Mouse (Mus musculus): ENCODE results near the gene Atg10. TPM values are rescaled to one million over a fixed set of nuclear protein-coding genes. Genes with fewer than 3 reads are reported as not detected.

Gene Atg10
- polyA plus RNA-seq, 1 experiment from 2014 or later, result 29.1 TPM

DNA sequence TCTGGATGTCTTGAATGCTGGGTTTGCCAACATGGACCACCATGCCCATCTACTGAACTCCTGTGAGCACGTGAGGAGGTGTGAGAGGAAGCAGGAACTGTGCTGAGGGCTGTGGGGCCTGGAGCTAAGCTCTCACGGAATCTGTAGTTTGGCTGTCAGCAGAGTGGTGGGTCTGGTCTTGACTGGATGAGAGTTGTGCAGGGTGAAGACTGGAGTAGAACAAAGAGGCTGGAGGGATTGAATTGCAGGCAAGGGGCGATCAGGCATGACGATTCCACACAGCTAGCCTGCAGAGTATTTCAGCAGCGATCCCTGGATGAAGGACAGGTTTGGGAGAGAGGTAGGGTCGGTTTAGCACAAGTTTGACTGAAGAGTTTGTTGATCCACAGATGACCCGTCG is 10.8 kb downstream of the Atg10 start:
- H3K4me2 ChIP-seq, result no peak overlapping the region
- whole genome bisulfite sequencing, result 80% methylated on average over 8 of the region's 8 CpGs
- H3K4me3 ChIP-seq, result no peak overlapping the region
- no peaks in the 10 kb centered on the region for H3K27me3 ChIP-seq
- H3K27ac ChIP-seq, result no peak overlapping the region
- no peak for ATAC-seq (replicated peaks; ENCODE audit: insufficient number of reproducible peaks, insufficient read depth, low FRiP score, low read depth)
- H3K4me1 ChIP-seq (replicated peaks), result no peaks in the 10 kb centered on the region
- no peak overlapping the region for H3K9ac ChIP-seq
- no peaks in the 10 kb centered on the region for H3K36me3 ChIP-seq
- no peaks in the 10 kb centered on the region for H3K9me3 ChIP-seq (replicated peaks)

DNA sequence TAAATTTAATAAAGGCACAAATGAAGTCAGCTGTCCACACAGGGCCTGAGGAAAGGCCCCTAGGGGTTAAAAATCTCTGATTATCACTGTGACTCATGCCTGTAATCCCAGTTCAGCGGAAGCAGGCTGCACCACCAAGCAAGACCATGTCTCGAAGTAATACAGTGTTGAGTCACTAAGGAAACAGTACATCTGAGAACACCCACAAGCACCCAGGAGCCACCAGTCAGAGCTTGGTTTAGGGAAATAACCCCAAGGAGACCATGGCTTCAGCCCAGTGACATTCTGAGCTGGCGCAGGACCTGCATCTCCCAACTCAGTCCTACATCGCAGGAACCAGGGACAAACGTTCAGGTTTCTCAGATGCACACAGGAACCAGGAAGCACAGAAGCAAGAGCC is 17.5 kb downstream of the Atg10 start:
- no peaks in the 10 kb centered on the region for H3K4me1 ChIP-seq (replicated peaks)
- H3K27ac ChIP-seq, result no peak overlapping the region
- WGBS, result 70% methylated on average over 5 of the region's 5 CpGs
- no peaks in the 10 kb centered on the region for H3K27me3 ChIP-seq
- ATAC-seq (replicated peaks; ENCODE audit: insufficient number of reproducible peaks, insufficient read depth, low FRiP score, low read depth), result no peak
- H3K36me3 ChIP-seq, result no peaks in the 10 kb centered on the region
- no peak overlapping the region for H3K9ac ChIP-seq
- H3K4me3 ChIP-seq, result no peak overlapping the region
- no peaks in the 10 kb centered on the region for H3K9me3 ChIP-seq (replicated peaks)
- no peak overlapping the region for H3K4me2 ChIP-seq

DNA sequence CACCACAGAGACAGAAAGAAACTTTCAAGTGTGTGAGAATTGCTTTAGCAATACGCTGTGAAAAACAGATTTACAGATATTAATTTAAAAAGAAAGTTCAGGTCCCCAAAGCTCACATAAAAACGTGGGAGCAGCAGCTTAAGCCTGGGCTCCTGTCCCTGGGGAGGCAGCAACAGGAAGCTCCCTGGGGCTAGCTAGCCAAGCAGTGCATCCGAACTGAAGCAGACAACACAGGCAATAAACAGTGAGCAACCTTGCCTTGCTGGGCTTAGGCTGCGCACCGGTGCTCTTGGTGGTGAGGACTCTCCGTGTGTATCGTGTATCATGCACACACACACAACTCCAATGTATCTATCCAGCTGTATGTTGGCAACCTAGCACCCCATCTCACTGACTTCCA is 21.2 kb downstream of the Atg10 start:
- Histone ChIP-seq H3K4me2 (no peak overlapping the region), H3K4me1 (replicated peaks) (no peaks in the 10 kb centered on the region), H3K27me3 (no peaks in the 10 kb centered on the region), H3K36me3 (no peaks in the 10 kb centered on the region; the same call in 1 of the 2 replicates), H3K9ac (no peak overlapping the region), H3K4me3 (no peak overlapping the region), H3K27ac (no peak overlapping the region), H3K9me3 (replicated peaks) (no peaks in the 10 kb centered on the region)
- 74% methylated on average over 7 of the region's 7 CpGs for WGBS
- no peak for ATAC-seq (replicated peaks; ENCODE audit: insufficient number of reproducible peaks, insufficient read depth, low FRiP score, low read depth)

DNA sequence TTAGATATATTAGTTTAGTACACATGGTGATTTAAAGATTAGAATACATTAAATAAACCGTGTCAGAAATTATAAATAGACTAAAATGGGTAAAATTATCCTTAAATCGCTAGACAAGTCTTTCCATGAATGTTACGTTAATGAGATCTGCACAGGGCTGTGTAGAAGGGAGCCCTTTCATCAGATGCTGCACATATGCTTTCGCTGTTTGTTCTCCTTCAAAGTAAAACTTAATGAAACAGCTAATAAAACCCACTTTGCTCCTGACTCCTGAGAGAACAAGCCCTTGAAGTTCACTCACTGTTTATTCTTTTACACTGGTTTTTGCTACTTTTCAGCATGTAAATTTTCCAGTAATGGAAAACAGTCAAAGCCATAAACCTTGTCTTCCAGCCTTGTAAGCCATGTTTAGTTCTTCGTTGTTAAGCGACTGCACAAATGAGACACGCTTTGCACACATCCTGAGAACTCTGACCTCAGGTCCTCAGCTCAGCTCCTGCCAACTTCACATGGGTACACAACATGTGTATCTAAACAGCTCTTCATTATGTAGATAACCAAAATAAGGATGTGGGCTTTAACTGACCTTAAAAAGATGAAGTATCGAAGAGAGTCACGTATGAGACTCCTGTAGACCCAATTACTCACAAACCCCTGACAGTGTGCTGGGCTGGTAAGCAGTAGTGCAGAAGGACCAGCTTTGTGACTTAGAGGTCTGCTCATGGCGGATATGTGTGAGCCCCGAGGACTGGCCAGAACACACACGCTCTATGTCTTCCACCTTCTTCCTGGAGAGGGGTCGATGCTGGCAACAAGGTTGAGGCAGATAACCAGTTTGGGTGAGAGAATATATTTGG is 36.2 kb downstream of the Atg10 start:
- H3K9me3 ChIP-seq (replicated peaks), result no peaks in the 10 kb centered on the region
- no peak for ATAC-seq (replicated peaks; ENCODE audit: insufficient number of reproducible peaks, insufficient read depth, low FRiP score, low read depth)
- no peak overlapping the region for H3K4me2 ChIP-seq
- H3K9ac ChIP-seq, result no peak overlapping the region
- no peaks in the 10 kb centered on the region for H3K36me3 ChIP-seq
- WGBS, result 83% methylated on average over 13 of the region's 13 CpGs
- no peak overlapping the region for H3K4me3 ChIP-seq
- no peaks in the 10 kb centered on the region for H3K4me1 ChIP-seq (replicated peaks)
- H3K27me3 ChIP-seq, result no peaks in the 10 kb centered on the region
- no peak overlapping the region for H3K27ac ChIP-seq

DNA sequence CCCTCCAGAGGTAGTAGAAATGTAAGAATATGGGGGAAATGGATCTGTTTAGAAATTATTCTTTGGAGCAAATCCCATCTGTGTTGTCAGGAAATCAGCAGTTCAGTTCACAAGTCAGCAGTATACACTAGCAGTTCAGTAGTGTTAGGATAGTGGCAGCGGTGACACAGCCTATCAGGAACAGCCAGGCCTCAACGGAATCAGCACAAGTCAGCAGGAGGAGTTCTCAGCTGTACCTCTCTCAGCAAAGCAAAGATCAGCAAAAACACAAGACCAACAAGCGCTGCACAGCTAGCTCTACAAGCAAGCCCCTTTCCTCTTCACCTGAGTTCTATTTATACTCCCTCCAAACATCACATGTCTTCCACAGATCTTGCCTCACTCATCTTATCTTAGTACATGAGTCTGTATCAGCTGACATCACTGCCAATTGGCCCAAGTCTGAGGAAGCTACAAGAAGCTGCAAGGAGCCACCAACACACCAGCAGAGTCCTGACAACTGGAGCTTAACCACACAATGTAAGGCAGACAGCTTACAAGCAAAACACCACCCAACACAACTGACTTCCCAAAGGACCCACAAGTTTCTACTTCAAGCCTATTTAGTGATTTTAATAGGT is 38.4 kb downstream of the Atg10 start:
- Histone ChIP-seq H3K9ac (no peak overlapping the region), H3K9me3 (replicated peaks) (no peaks in the 10 kb centered on the region), H3K27me3 (no peaks in the 10 kb centered on the region), H3K4me2 (no peak overlapping the region), H3K27ac (no peak overlapping the region), H3K36me3 (no peaks in the 10 kb centered on the region), H3K4me1 (replicated peaks) (no peaks in the 10 kb centered on the region), H3K4me3 (no peak overlapping the region)
- no peak for ATAC-seq (replicated peaks; ENCODE audit: insufficient number of reproducible peaks, insufficient read depth, low FRiP score, low read depth)
- 62% methylated on average over 3 of the region's 3 CpGs for WGBS

DNA sequence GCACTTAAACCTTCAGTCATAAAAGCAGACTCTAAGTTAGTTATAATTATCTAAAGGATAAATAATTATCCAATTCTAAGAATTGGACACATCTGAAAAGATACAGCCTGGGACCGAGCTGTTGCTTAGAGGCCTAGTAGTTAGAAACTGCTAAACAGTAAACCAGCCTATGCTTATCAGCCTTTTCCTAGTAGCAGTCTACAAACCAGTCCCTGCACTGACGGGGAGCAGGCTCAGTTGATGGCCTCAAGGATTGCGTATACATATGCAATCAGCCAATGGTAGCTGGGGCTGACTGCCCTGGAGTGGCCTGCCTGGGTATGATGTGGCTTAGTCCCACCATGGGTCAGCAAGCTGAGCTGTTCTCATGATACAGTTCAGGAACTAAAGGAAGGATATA is 39.5 kb downstream of the Atg10 start:
- WGBS, result 74% methylated on average over 3 of the region's 3 CpGs
- Histone ChIP-seq H3K9ac (no peak overlapping the region), H3K27ac (no peak overlapping the region), H3K9me3 (replicated peaks) (no peaks in the 10 kb centered on the region), H3K4me3 (no peak overlapping the region), H3K36me3 (no peaks in the 10 kb centered on the region), H3K4me2 (no peak overlapping the region), H3K4me1 (replicated peaks) (no peaks in the 10 kb centered on the region), H3K27me3 (no peaks in the 10 kb centered on the region)
- ATAC-seq (replicated peaks; ENCODE audit: insufficient number of reproducible peaks, insufficient read depth, low FRiP score, low read depth), result no peak

DNA sequence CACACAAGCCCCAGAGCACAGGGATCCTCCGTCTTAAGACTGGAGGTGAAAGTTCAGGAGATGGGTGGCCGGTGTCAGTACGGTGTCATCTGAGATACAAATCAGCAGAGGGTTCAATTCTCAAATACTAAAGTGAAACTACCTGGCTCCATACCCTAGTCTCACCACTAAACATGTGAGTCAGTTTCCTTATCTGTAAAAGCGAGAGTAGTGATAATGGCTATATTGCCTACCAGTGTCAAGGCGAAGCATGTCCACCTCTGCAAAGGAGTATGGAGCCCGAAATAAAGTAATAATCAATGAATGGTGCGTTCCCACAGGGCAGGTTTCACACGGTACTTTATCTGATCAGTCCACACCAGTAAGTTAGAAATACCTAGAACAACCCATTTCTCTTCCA is 43.4 kb downstream of the Atg10 start:
- ATAC-seq (replicated peaks; ENCODE audit: insufficient number of reproducible peaks, insufficient read depth, low FRiP score, low read depth), result no peak
- Histone ChIP-seq H3K27ac (no peak overlapping the region), H3K4me3 (no peak overlapping the region), H3K4me1 (replicated peaks) (no peaks in the 10 kb centered on the region), H3K36me3 (no peaks in the 10 kb centered on the region), H3K9me3 (replicated peaks) (no peaks in the 10 kb centered on the region), H3K9ac (no peak overlapping the region), H3K27me3 (no peaks in the 10 kb centered on the region), H3K4me2 (no peak overlapping the region)
- WGBS, result 84% methylated on average over 8 of the region's 8 CpGs

DNA sequence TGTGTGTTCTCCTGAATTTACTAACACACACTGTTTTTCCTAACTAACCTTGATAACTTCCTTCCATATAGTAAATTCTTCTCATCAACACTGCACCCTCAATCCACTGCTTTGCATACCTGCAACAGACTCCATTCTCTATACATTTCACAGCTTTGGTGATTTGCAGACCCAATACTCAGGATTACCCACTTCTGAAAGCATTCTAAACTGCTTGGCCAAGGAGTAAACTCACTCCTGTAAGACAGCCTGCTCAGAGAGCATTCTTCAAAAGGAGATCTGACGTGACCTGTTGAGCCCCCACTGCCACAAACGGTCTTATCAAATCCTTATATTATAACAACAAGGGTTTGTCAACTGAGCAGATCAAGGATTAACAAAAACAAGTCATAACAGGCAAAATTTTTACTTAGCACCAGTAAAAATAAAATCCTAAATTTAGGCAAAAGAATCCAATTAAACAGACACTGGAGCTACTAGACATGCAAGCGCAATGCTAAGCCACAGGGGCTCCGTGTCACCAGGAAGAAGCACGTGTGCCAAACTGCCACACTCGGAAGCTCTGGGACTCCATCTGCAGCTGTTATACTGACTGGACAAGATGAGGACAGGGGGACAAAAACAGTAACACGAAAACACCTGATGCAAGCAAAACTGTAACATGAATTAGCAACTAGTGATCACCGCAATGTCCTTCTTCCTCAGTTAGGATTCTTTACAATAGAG is 44.4 kb downstream of the Atg10 start:
- H3K36me3 ChIP-seq, result no peaks in the 10 kb centered on the region
- no peaks in the 10 kb centered on the region for H3K9me3 ChIP-seq (replicated peaks)
- H3K4me3 ChIP-seq, result no peak overlapping the region
- no peak for ATAC-seq (replicated peaks; ENCODE audit: insufficient number of reproducible peaks, insufficient read depth, low FRiP score, low read depth)
- no peaks in the 10 kb centered on the region for H3K4me1 ChIP-seq (replicated peaks)
- no peak overlapping the region for H3K27ac ChIP-seq
- H3K4me2 ChIP-seq, result no peak overlapping the region
- no peaks in the 10 kb centered on the region for H3K27me3 ChIP-seq
- 69% methylated on average over 8 of the region's 8 CpGs for WGBS
- no peak overlapping the region for H3K9ac ChIP-seq

DNA sequence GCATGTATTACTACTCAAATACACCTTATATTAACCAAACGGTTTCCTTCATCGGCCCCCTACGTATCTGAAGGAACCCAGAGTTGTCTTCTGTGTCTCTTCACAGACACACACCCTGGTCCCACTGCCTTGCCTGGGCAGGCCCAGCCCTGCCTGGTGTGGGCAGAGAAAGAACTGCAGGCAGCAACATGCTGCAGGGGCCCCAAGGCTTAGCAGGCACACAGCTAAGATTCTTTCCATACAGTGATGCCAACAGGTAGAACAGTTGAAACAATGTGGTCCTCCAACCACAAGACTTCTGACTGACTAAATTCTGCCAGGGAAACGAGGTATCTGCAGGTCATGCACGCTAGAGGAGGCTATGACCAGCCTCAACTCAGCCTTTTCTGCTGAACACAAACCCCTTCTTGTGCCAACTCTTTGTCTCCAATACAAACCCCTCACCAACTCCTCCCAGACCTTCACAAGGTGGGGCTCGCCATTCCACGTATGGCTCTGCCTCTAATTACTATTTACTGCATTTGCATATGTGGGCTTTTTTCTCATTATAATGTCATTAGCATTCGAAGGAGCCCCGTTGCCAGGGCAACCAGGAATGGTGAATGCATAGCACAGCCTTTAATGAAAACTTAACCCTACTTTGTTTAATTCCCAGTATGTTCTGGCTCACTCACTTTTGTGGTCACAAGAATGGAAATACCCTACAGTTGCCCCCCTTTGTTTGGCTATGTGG is 45.2 kb downstream of the Atg10 start:
- H3K9me3 ChIP-seq (replicated peaks), result no peaks in the 10 kb centered on the region
- no peak overlapping the region for H3K9ac ChIP-seq
- H3K4me1 ChIP-seq (replicated peaks), result no peaks in the 10 kb centered on the region
- H3K27ac ChIP-seq, result no peak overlapping the region
- WGBS, result 71% methylated on average over 9 of the region's 9 CpGs
- ATAC-seq (replicated peaks; ENCODE audit: insufficient number of reproducible peaks, insufficient read depth, low FRiP score, low read depth), result no peak
- H3K4me2 ChIP-seq, result no peak overlapping the region
- H3K27me3 ChIP-seq, result no peaks in the 10 kb centered on the region
- H3K36me3 ChIP-seq, result no peaks in the 10 kb centered on the region
- no peak overlapping the region for H3K4me3 ChIP-seq

DNA sequence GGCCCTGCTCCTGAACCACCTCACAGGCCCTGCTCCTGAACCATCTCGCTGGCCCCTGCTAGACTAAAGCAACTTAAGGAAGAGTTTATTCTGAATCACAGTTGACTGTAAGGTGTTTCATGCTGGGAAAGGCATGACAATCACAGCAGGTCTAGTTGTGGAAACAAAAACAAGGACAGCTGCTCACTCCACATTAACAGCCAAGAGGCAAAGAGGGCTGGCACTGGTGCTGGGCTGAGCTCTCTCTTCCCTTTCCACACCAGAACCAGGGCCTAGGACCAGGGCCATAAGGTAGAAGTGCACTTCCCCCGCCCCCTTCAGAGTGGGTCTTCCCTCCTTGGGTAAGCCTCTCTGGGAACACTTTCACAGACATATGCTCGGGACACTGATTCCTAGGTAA is 48.4 kb downstream of the Atg10 start:
- H3K9me3 ChIP-seq (replicated peaks), result no peaks in the 10 kb centered on the region
- ATAC-seq (replicated peaks; ENCODE audit: insufficient number of reproducible peaks, insufficient read depth, low FRiP score, low read depth), result no peak
- H3K36me3 ChIP-seq, result no peaks in the 10 kb centered on the region
- no peaks in the 10 kb centered on the region for H3K4me1 ChIP-seq (replicated peaks)
- 76% methylated on average over 3 of the region's 3 CpGs for WGBS
- no peak overlapping the region for H3K9ac ChIP-seq
- H3K4me2 ChIP-seq, result no peak overlapping the region
- no peak overlapping the region for H3K4me3 ChIP-seq
- no peaks in the 10 kb centered on the region for H3K27me3 ChIP-seq
- H3K27ac ChIP-seq, result no peak overlapping the region

All from heart, embryonic 15.5 days (tissue).